Mouse (Mus musculus) forebrain, embryonic 11.5 days (tissue): ENCODE measurements around the gene Faf1. TPM values are rescaled to one million over a fixed set of nuclear protein-coding genes. Genes with fewer than 3 reads are reported as not detected.
A peak's percentile ranks its signal among the peaks of the same experiment; 100 is the strongest.

Experiments used
- ATAC-seq: fragments of 200-750 bp; cut with Nextera tagmentation; replicated peaks from 2 replicates; pipeline ENCODE4 v1.8.0; 2017; ENCODE audit warnings: moderate TSS enrichment; ENCODE audit not compliant: low FRiP score
- DNase-seq: peaks from one replicate; pipeline ENCODE4 v3.0.0-alpha.2; 2017; ENCODE audit warnings: low spot score
- H3K27ac ChIP-seq: fragments of 300-500 bp; sonication (generic); 2 replicates; pipeline ENCODE4 v1.5.1; 2014; ENCODE audit warnings: low read depth, low read length
- H3K27me3 ChIP-seq: fragments of 300-500 bp; sonication (generic); 2 replicates; pipeline ENCODE4 v1.6.1; 2014; ENCODE audit warnings: mild to moderate bottlenecking, low read length, mixed read lengths; ENCODE audit not compliant: control insufficient read depth, insufficient read depth
- H3K36me3 ChIP-seq: fragments of 300-500 bp; sonication (generic); 2 replicates; pipeline ENCODE4 v1.6.1; 2014; ENCODE audit warnings: mild to moderate bottlenecking, low read length, moderate library complexity, mixed read lengths; ENCODE audit not compliant: control insufficient read depth, insufficient read depth
- H3K4me1 ChIP-seq: fragments of 300-500 bp; sonication (generic); replicated peaks from 2 replicates; pipeline ENCODE4 v1.6.1; 2014; ENCODE audit warnings: low read length, mixed read lengths; ENCODE audit not compliant: control insufficient read depth, insufficient read depth
- H3K4me2 ChIP-seq: fragments of 300-500 bp; sonication (generic); 2 replicates; pipeline ENCODE4 v1.6.1; 2014; ENCODE audit warnings: low read depth, mild to moderate bottlenecking, low read length, moderate library complexity, mixed read lengths; ENCODE audit not compliant: severe bottlenecking
- H3K4me3 ChIP-seq: fragments of 300-500 bp; sonication (generic); 2 replicates; pipeline ENCODE4 v1.5.1; 2014; ENCODE audit warnings: low read depth, low read length
- H3K9ac ChIP-seq: fragments of 300-500 bp; sonication (generic); 2 replicates; pipeline ENCODE4 v1.6.1; 2014; ENCODE audit warnings: low read length
- H3K9me3 ChIP-seq: fragments of 300-500 bp; sonication (generic); 2 replicates; pipeline ENCODE4 v1.6.1; 2016; ENCODE audit warnings: low read length, mixed read lengths; ENCODE audit not compliant: control insufficient read depth
- WGBS: fragments of 180-500 bp; shearing (Covaris S2); extraction: QIAGEN DNeasy Blood & Tissue Kit; methylation state at CpG from one replicate; pipeline ENCODE4 v1.1.7; 2014; 5-methylcytosine and 5-hydroxymethylcytosine counted together
- polyA plus RNA-seq: library from polyadenylated mRNA; unstranded; fragments of >200 nt; fragmentation: Nextera tagmentation; extraction: Ambion mirVana; gene quantifications from 2 replicates; pipeline ENCODE4 v1.2.1, GENCODE M21; 2014

Gene Faf1
- polyA plus RNA-seq, 1 experiment from 2014 or later, result 42.9 TPM

- no peak overlapping the region for H3K27ac ChIP-seq
- no peak overlapping the region for H3K4me3 ChIP-seq
- H3K36me3 ChIP-seq, result no peaks in the 10 kb centered on the region
- H3K4me2 ChIP-seq, result no peak overlapping the region
- DNase-seq, result no peak
- H3K9me3 ChIP-seq, result no peaks in the 10 kb centered on the region
- no peak overlapping the region for H3K9ac ChIP-seq
- H3K27me3 ChIP-seq, result peaks cover 37% of the 10 kb centered on the region
- ATAC-seq, result no peak
- peaks cover 8% of the 10 kb centered on the region for H3K4me1 ChIP-seq
Measured at GRCm38 (mm10) chr4:109653251-109653650, 23.1 kb upstream of the Faf1 start.

- no peaks in the 10 kb centered on the region for H3K36me3 ChIP-seq
- H3K4me3 ChIP-seq, result no peak overlapping the region
- H3K27me3 ChIP-seq, result peaks cover 47% of the 10 kb centered on the region
- no peaks in the 10 kb centered on the region for H3K9me3 ChIP-seq
- ATAC-seq (no peak), DNase-seq (no peak)
- 49% methylated on average over 2 of the region's 2 CpGs for WGBS
- H3K4me1 ChIP-seq, result peaks cover 8% of the 10 kb centered on the region
- H3K27ac ChIP-seq, result no peak overlapping the region
- no peak overlapping the region for H3K4me2 ChIP-seq
- no peak overlapping the region for H3K9ac ChIP-seq
Measured at GRCm38 (mm10) chr4:109654701-109655100, 21.7 kb upstream of the Faf1 start.

GRCm38 (mm10) chr4:109655738-109656137, 20.6 kb upstream of the Faf1 start:
- no peak for DNase-seq
- Histone ChIP-seq H3K4me2 (no peak overlapping the region), H3K27me3 (peaks cover 55% of the 10 kb centered on the region), H3K36me3 (no peaks in the 10 kb centered on the region), H3K9me3 (no peaks in the 10 kb centered on the region), H3K9ac (no peak overlapping the region), H3K4me3 (no peak overlapping the region), H3K4me1 (peaks cover 8% of the 10 kb centered on the region), H3K27ac (no peak overlapping the region)
- WGBS, result 41% methylated on average over 2 of the region's 2 CpGs
- no peak for ATAC-seq

GRCm38 (mm10) chr4:109656301-109656700, 20.1 kb upstream of the Faf1 start:
- no peak for DNase-seq
- 10% methylated on average over 4 of the region's 4 CpGs for WGBS
- Histone ChIP-seq H3K27ac (no peak overlapping the region), H3K4me1 (peaks cover 8% of the 10 kb centered on the region), H3K27me3 (peaks cover 58% of the 10 kb centered on the region), H3K9ac (no peak overlapping the region), H3K9me3 (no peaks in the 10 kb centered on the region), H3K4me3 (no peak overlapping the region), H3K4me2 (no peak overlapping the region), H3K36me3 (no peaks in the 10 kb centered on the region)
- ATAC-seq, result no peak

- ATAC-seq, result peak; percentile 79
- no peak overlapping the region; the same call in 1 of the 2 replicates for H3K9ac ChIP-seq
- peaks cover 63% of the 10 kb centered on the region for H3K27me3 ChIP-seq
- H3K4me3 ChIP-seq, result peak overlapping the region; percentile 22
- peaks cover 8% of the 10 kb centered on the region for H3K4me1 ChIP-seq
- under 1% methylated on average over 52 of the region's 53 CpGs for WGBS
- no peaks in the 10 kb centered on the region for H3K9me3 ChIP-seq
- peak; percentile 74 for DNase-seq
- no peak overlapping the region for H3K27ac ChIP-seq
- peak overlapping the region; percentile 48 for H3K4me2 ChIP-seq
- H3K36me3 ChIP-seq, result no peaks in the 10 kb centered on the region
Measured at GRCm38 (mm10) chr4:109657021-109657850, 19.2 kb upstream of the Faf1 start.

- no peaks in the 10 kb centered on the region for H3K9me3 ChIP-seq
- DNase-seq, result peak; percentile 55
- H3K4me2 ChIP-seq, result peak overlapping the region; percentile 48; the same call in 1 of the 2 replicates
- H3K27me3 ChIP-seq, result peaks cover 66% of the 10 kb centered on the region
- no peak for ATAC-seq
- no peaks in the 10 kb centered on the region for H3K36me3 ChIP-seq
- H3K4me3 ChIP-seq, result peak overlapping the region; percentile 22; the same call in 1 of the 2 replicates
- H3K4me1 ChIP-seq, result peaks cover 8% of the 10 kb centered on the region
- no peak overlapping the region for H3K27ac ChIP-seq
- H3K9ac ChIP-seq, result no peak overlapping the region; the same call in 1 of the 2 replicates
- under 1% methylated on average over 20 of the region's 20 CpGs for WGBS
Measured at GRCm38 (mm10) chr4:109657851-109658500, 18.4 kb upstream of the Faf1 start.

GRCm38 (mm10) chr4:109658826-109659225, 17.6 kb upstream of the Faf1 start:
- no peaks in the 10 kb centered on the region for H3K9me3 ChIP-seq
- no peaks in the 10 kb centered on the region for H3K36me3 ChIP-seq
- under 1% methylated on average over 8 of the region's 8 CpGs for WGBS
- DNase-seq, result no peak
- peaks cover 8% of the 10 kb centered on the region for H3K4me1 ChIP-seq
- no peak overlapping the region for H3K27ac ChIP-seq
- H3K27me3 ChIP-seq, result peaks cover 67% of the 10 kb centered on the region
- H3K4me3 ChIP-seq, result no peak overlapping the region
- H3K9ac ChIP-seq, result no peak overlapping the region
- H3K4me2 ChIP-seq, result no peak overlapping the region
- no peak for ATAC-seq

- ATAC-seq (no peak), DNase-seq (no peak)
- no peak overlapping the region for H3K27ac ChIP-seq
- H3K4me1 ChIP-seq, result peaks cover 12% of the 10 kb centered on the region
- peaks cover 70% of the 10 kb centered on the region for H3K27me3 ChIP-seq
- H3K9ac ChIP-seq, result no peak overlapping the region
- WGBS, result 12% methylated on average over 2 of the region's 2 CpGs
- no peaks in the 10 kb centered on the region for H3K36me3 ChIP-seq
- H3K4me2 ChIP-seq, result no peak overlapping the region
- H3K9me3 ChIP-seq, result no peaks in the 10 kb centered on the region
- no peak overlapping the region for H3K4me3 ChIP-seq
Measured at GRCm38 (mm10) chr4:109659571-109659970, 16.8 kb upstream of the Faf1 start.
